Comparison of ENCODE assay signal across 10 mouse cellular contexts in genomic region chr11:70595638-70596037, GRCm38 (mm10). TPM values are rescaled to one million over a fixed set of nuclear protein-coding genes. Genes with fewer than 3 reads are reported as not detected.
DNase-seq lines count a peak whose midpoint lies in the region; ATAC-seq and TF ChIP-seq lines count a peak whose summit lies in the region.
"Had no signal": no experiment of that assay in that cellular context is flagged by ENCODE, and none has a peak within 500 bp of the region (broad histone marks: within the 10 kb centered on the region; RNA-seq: fewer than 3 reads in every experiment).

No protein-coding gene starts in this region.

- peaks cover 33% of the 10 kb centered on the region for H3K36me3 ChIP-seq in forebrain, embryonic 10.5 days (replicated peaks)
- H3K36me3 ChIP-seq in forebrain, embryonic 16.5 days (ENCODE audit: control insufficient read depth, insufficient read depth), result no peaks in the 10 kb centered on the region; the same call in 1 of the 2 replicates
- H3K36me3 ChIP-seq in liver, adult 2 months (ENCODE audit: control insufficient read depth, insufficient read depth, low read length), result peaks cover 4% of the 10 kb centered on the region; the same call in 1 of the 2 replicates
- peaks cover 39% of the 10 kb centered on the region for H3K36me3 ChIP-seq in liver, embryonic 12.5 days
- peaks cover 24% of the 10 kb centered on the region for H3K36me3 ChIP-seq in hindbrain, embryonic 12.5 days
- peaks cover 84% of the 10 kb centered on the region for H3K36me3 ChIP-seq in megakaryocyte, embryonic 14.5 days (replicated peaks; ENCODE audit: low read length)

- H3K4me2 ChIP-seq in forebrain, embryonic 16.5 days (ENCODE audit: low read length), result no peak overlapping the region
- H3K4me2 ChIP-seq in liver, embryonic 12.5 days, result no peak overlapping the region
- H3K4me2 ChIP-seq in hindbrain, embryonic 12.5 days (replicated peaks), result no peak overlapping the region
- H3K4me2 ChIP-seq: limb, embryonic 13.5 days had no signal

- WGBS in forebrain, embryonic 10.5 days, result 80% methylated on average over 2 of the region's 2 CpGs
- WGBS in forebrain, embryonic 16.5 days, result 78% methylated on average over 2 of the region's 2 CpGs
- WGBS in liver, adult 2 months, result 36% methylated on average over 2 of the region's 2 CpGs
- WGBS in liver, embryonic 12.5 days (ENCODE audit: insufficient replicate concordance), result 58% methylated on average over 2 of the region's 2 CpGs
- WGBS in hindbrain, embryonic 12.5 days, result 75% methylated on average over 2 of the region's 2 CpGs

- peaks cover 16% of the 10 kb centered on the region for H3K4me1 ChIP-seq in forebrain, embryonic 10.5 days
- H3K4me1 ChIP-seq in forebrain, embryonic 16.5 days (replicated peaks; ENCODE audit: control insufficient read depth, insufficient read depth, low read length), result 0 out of 2 replicates have a peak, but pooled peaks cover 2% of the 10 kb centered on the region
- peaks cover 13% of the 10 kb centered on the region for H3K4me1 ChIP-seq in liver, adult 2 months (ENCODE audit: control insufficient read depth, insufficient read depth, low read length)
- peaks cover 55% of the 10 kb centered on the region for H3K4me1 ChIP-seq in liver, embryonic 12.5 days
- H3K4me1 ChIP-seq in hindbrain, embryonic 12.5 days, result peaks cover 15% of the 10 kb centered on the region
- H3K4me1 ChIP-seq in megakaryocyte, embryonic 14.5 days, result peaks cover 100% of the 10 kb centered on the region

- no peak for ATAC-seq in forebrain, embryonic 16.5 days
- no peak for ATAC-seq in liver, embryonic 12.5 days
- no peak for ATAC-seq in hindbrain, embryonic 12.5 days (ENCODE audit: low FRiP score)

- H3K27ac ChIP-seq in forebrain, embryonic 10.5 days, result peak overlapping the region; percentile 51; the same call in 1 of the 2 replicates
- no peak overlapping the region for H3K27ac ChIP-seq in forebrain, embryonic 16.5 days (ENCODE audit: low read length)
- H3K27ac ChIP-seq in liver, adult 2 months (replicated peaks; ENCODE audit: insufficient read depth, low read depth, low read length), result peak overlapping the region; percentile 63
- H3K27ac ChIP-seq in liver, embryonic 12.5 days, result no peak overlapping the region
- H3K27ac ChIP-seq in hindbrain, embryonic 12.5 days, result 0 out of 2 replicates have a peak overlapping the region, but pooled peaks have one; percentile 23
- H3K27ac ChIP-seq: limb, embryonic 13.5 days had no signal

- H3K79me2 ChIP-seq in liver, adult 2 months (ENCODE audit: control insufficient read depth, insufficient read depth, low read length), result peaks cover 7% of the 10 kb centered on the region; the same call in 1 of the 2 replicates

- no peak overlapping the region for H3K4me3 ChIP-seq in forebrain, embryonic 10.5 days
- no peak overlapping the region for H3K4me3 ChIP-seq in forebrain, embryonic 16.5 days (replicated peaks; ENCODE audit: low read length)
- no peak overlapping the region for H3K4me3 ChIP-seq in liver, adult 2 months (ENCODE audit: insufficient read depth, low read depth, low read length)
- no peak overlapping the region for H3K4me3 ChIP-seq in liver, embryonic 12.5 days
- no peak overlapping the region for H3K4me3 ChIP-seq in hindbrain, embryonic 12.5 days
- peak overlapping the region; percentile 78 for H3K4me3 ChIP-seq in megakaryocyte, embryonic 14.5 days (replicated peaks)
- H3K4me3 ChIP-seq: limb, embryonic 13.5 days had no signal

- DNase-seq in forebrain, embryonic 10.5 days (ENCODE audit: extremely low spot score, low spot score), result no peak
- DNase-seq in liver, adult 2 months (ENCODE audit: extremely low read depth, low read depth, low spot score), result peak; percentile 41
- DNase-seq in frontal cortex, postnatal 10 days (ENCODE audit: low spot score in 2 of 2), result no peak
- no peak for DNase-seq in cerebellum, postnatal 4 days (ENCODE audit: low spot score in 2 of 2)
- DNase-seq: heart, postnatal 10 days had no signal

- H3K9me3 ChIP-seq in forebrain, embryonic 10.5 days, result no peaks in the 10 kb centered on the region
- H3K9me3 ChIP-seq in forebrain, embryonic 16.5 days (ENCODE audit: control insufficient read depth, low read length), result no peaks in the 10 kb centered on the region
- H3K9me3 ChIP-seq in liver, embryonic 12.5 days (replicated peaks), result no peaks in the 10 kb centered on the region
- no peaks in the 10 kb centered on the region for H3K9me3 ChIP-seq in hindbrain, embryonic 12.5 days (replicated peaks)
- no peaks in the 10 kb centered on the region for H3K9me3 ChIP-seq in megakaryocyte, embryonic 14.5 days
- H3K9me3 ChIP-seq: limb, embryonic 13.5 days had no signal

- no peak for TF ChIP-seq POLR2A in liver, adult 2 months (IDR thresholded peaks at IDR 0.05; ENCODE audit: extremely low read depth, insufficient read depth, low read length)

- no peak for TF ChIP-seq CTCF in liver, adult 2 months (IDR thresholded peaks at IDR 0.05; ENCODE audit: low read depth, low read length)

- H3K9ac ChIP-seq in forebrain, embryonic 16.5 days (replicated peaks; ENCODE audit: low read depth, low read length), result no peak overlapping the region
- no peak overlapping the region for H3K9ac ChIP-seq in liver, adult 2 months (ENCODE audit: low read depth, low read length)
- no peak overlapping the region for H3K9ac ChIP-seq in liver, embryonic 12.5 days
- H3K9ac ChIP-seq in hindbrain, embryonic 12.5 days, result no peak overlapping the region

- no peaks in the 10 kb centered on the region for H3K27me3 ChIP-seq in forebrain, embryonic 10.5 days (ENCODE audit: poor library complexity, severe bottlenecking)
- H3K27me3 ChIP-seq in forebrain, embryonic 16.5 days (replicated peaks; ENCODE audit: control insufficient read depth, insufficient read depth, low read length), result no peaks in the 10 kb centered on the region
- no peaks in the 10 kb centered on the region for H3K27me3 ChIP-seq in liver, adult 2 months (ENCODE audit: control insufficient read depth, insufficient read depth, low read length)
- H3K27me3 ChIP-seq in liver, embryonic 12.5 days (replicated peaks), result no peaks in the 10 kb centered on the region
- no peaks in the 10 kb centered on the region for H3K27me3 ChIP-seq in hindbrain, embryonic 12.5 days
- H3K27me3 ChIP-seq in megakaryocyte, embryonic 14.5 days (replicated peaks), result no peaks in the 10 kb centered on the region
- H3K27me3 ChIP-seq: limb, embryonic 13.5 days had no signal

RNA-seq across cellular contexts. Expression of gene 4930544D05Rik, which starts 20.0 kb away (rescaled TPM):
- not detected in 2 replicates for polyA plus RNA-seq in forebrain, embryonic 10.5 days (2016; fragmentation: Nextera tagmentation; extraction: Ambion mirVana)
- polyA plus RNA-seq in forebrain, embryonic 16.5 days (2015; fragmentation: Nextera tagmentation; extraction: Ambion mirVana), result not detected in 2 replicates
- not detected in 2 replicates for total RNA-seq in liver, adult 2 months (2014; rRNA removed)
- not detected in 2 replicates for polyA plus RNA-seq in liver, adult 2 months (2012; rRNA removed)
- polyA plus RNA-seq in liver, embryonic 12.5 days (2016; fragmentation: Nextera tagmentation; extraction: Ambion mirVana), result not detected in 2 replicates
- polyA plus RNA-seq in hindbrain, embryonic 12.5 days (2016; fragmentation: Nextera tagmentation; extraction: Ambion mirVana), result not detected in 2 replicates
- not detected in 2 replicates for polyA plus RNA-seq in megakaryocyte, embryonic 14.5 days (2012; ENCODE audit: insufficient read depth, low replicate concordance)
- total RNA-seq: heart, postnatal 10 days had no signal
- polyA plus RNA-seq: limb, embryonic 13.5 days had no signal

RNA-seq across cellular contexts. Expression of gene Chrne, which starts 23.4 kb away (rescaled TPM):
- not detected in 2 replicates for polyA plus RNA-seq in forebrain, embryonic 10.5 days (2016; fragmentation: Nextera tagmentation; extraction: Ambion mirVana)
- 0.39 TPM in 1 of 2 replicates, not detected in the other for polyA plus RNA-seq in forebrain, embryonic 16.5 days (2015; fragmentation: Nextera tagmentation; extraction: Ambion mirVana)
- 0.07 and 0.09 TPM in 2 replicates for total RNA-seq in liver, adult 2 months (2014; rRNA removed)
- polyA plus RNA-seq in liver, adult 2 months (2012; rRNA removed), result 1.1 and 1.3 TPM in 2 replicates
- not detected in 2 replicates for polyA plus RNA-seq in liver, embryonic 12.5 days (2016; fragmentation: Nextera tagmentation; extraction: Ambion mirVana)
- polyA plus RNA-seq in hindbrain, embryonic 12.5 days (2016; fragmentation: Nextera tagmentation; extraction: Ambion mirVana), result not detected in 2 replicates
- 0.83 TPM in 1 of 2 replicates, not detected in the other for polyA plus RNA-seq in megakaryocyte, embryonic 14.5 days (2012; ENCODE audit: insufficient read depth, low replicate concordance)
- total RNA-seq: heart, postnatal 10 days had no signal
- polyA plus RNA-seq: limb, embryonic 13.5 days had no signal

RNA-seq across cellular contexts. Expression of gene Mink1, which starts 33.0 kb away (rescaled TPM):
- 12.5 and 12.7 TPM in 2 replicates for polyA plus RNA-seq in forebrain, embryonic 10.5 days (2016; fragmentation: Nextera tagmentation; extraction: Ambion mirVana)
- 13.8 and 17.5 TPM in 2 replicates for polyA plus RNA-seq in forebrain, embryonic 16.5 days (2015; fragmentation: Nextera tagmentation; extraction: Ambion mirVana)
- 11.0 and 14.4 TPM in 2 replicates for total RNA-seq in liver, adult 2 months (2014; rRNA removed)
- 38.4 and 51.4 TPM in 2 replicates for polyA plus RNA-seq in liver, adult 2 months (2012; rRNA removed)
- 8.3 and 8.7 TPM in 2 replicates for polyA plus RNA-seq in liver, embryonic 12.5 days (2016; fragmentation: Nextera tagmentation; extraction: Ambion mirVana)
- polyA plus RNA-seq in hindbrain, embryonic 12.5 days (2016; fragmentation: Nextera tagmentation; extraction: Ambion mirVana), result 17.3 and 19.1 TPM in 2 replicates
- 122 and 129 TPM in 2 replicates for polyA plus RNA-seq in megakaryocyte, embryonic 14.5 days (2012; ENCODE audit: insufficient read depth, low replicate concordance)

RNA-seq across cellular contexts. Expression of gene Gp1ba, which starts 43.3 kb away (rescaled TPM):
- polyA plus RNA-seq in forebrain, embryonic 10.5 days (2016; fragmentation: Nextera tagmentation; extraction: Ambion mirVana), result 0.56 and 1.00 TPM in 2 replicates
- polyA plus RNA-seq in forebrain, embryonic 16.5 days (2015; fragmentation: Nextera tagmentation; extraction: Ambion mirVana), result 0.15 and 0.17 TPM in 2 replicates
- 0.07 TPM in 1 of 2 replicates, not detected in the other for total RNA-seq in liver, adult 2 months (2014; rRNA removed)
- 0.09 TPM in 1 of 2 replicates, not detected in the other for polyA plus RNA-seq in liver, adult 2 months (2012; rRNA removed)
- polyA plus RNA-seq in liver, embryonic 12.5 days (2016; fragmentation: Nextera tagmentation; extraction: Ambion mirVana), result 5.5 and 5.6 TPM in 2 replicates
- polyA plus RNA-seq in hindbrain, embryonic 12.5 days (2016; fragmentation: Nextera tagmentation; extraction: Ambion mirVana), result 0.10 and 0.38 TPM in 2 replicates
- polyA plus RNA-seq in megakaryocyte, embryonic 14.5 days (2012; ENCODE audit: insufficient read depth, low replicate concordance), result 898 and 1,061 TPM in 2 replicates

RNA-seq across cellular contexts. Expression of gene Rnf167, which starts 51.4 kb away (rescaled TPM):
- polyA plus RNA-seq in forebrain, embryonic 10.5 days (2016; fragmentation: Nextera tagmentation; extraction: Ambion mirVana), result 71.3 and 79.9 TPM in 2 replicates
- 133 and 135 TPM in 2 replicates for polyA plus RNA-seq in forebrain, embryonic 16.5 days (2015; fragmentation: Nextera tagmentation; extraction: Ambion mirVana)
- 34.3 and 37.7 TPM in 2 replicates for total RNA-seq in liver, adult 2 months (2014; rRNA removed)
- polyA plus RNA-seq in liver, adult 2 months (2012; rRNA removed), result 68.4 and 75.4 TPM in 2 replicates
- 73.6 and 86.1 TPM in 2 replicates for polyA plus RNA-seq in liver, embryonic 12.5 days (2016; fragmentation: Nextera tagmentation; extraction: Ambion mirVana)
- polyA plus RNA-seq in hindbrain, embryonic 12.5 days (2016; fragmentation: Nextera tagmentation; extraction: Ambion mirVana), result 96.0 and 102 TPM in 2 replicates
- polyA plus RNA-seq in megakaryocyte, embryonic 14.5 days (2012; ENCODE audit: insufficient read depth, low replicate concordance), result 102 and 125 TPM in 2 replicates

Comparison
In these comparisons a context has a peak if more than half of its experiments do, and no peak if none do; other contexts are left out.
1. H3K27ac ChIP-seq: peak in forebrain, embryonic 10.5 days (single experiment), liver, adult 2 months (single experiment) and hindbrain, embryonic 12.5 days (single experiment); none in forebrain, embryonic 16.5 days (single experiment) and liver, embryonic 12.5 days (single experiment).